Mouse (Mus musculus) lung, postnatal 14 days (tissue): Measurements from ENCODE around the gene 2610001J05Rik.
A peak's percentile ranks its signal among the peaks of the same experiment; 100 is the strongest.
"Not testable (repeated sequence)": the region's sequence is repeated elsewhere in the genome, so short reads cannot be mapped to it uniquely, and the experiment has no call there.

Experiments used
- DNase-seq: peaks from one replicate; pipeline ENCODE4 v3.0.0; 2021

Gene 2610001J05Rik

DNA sequence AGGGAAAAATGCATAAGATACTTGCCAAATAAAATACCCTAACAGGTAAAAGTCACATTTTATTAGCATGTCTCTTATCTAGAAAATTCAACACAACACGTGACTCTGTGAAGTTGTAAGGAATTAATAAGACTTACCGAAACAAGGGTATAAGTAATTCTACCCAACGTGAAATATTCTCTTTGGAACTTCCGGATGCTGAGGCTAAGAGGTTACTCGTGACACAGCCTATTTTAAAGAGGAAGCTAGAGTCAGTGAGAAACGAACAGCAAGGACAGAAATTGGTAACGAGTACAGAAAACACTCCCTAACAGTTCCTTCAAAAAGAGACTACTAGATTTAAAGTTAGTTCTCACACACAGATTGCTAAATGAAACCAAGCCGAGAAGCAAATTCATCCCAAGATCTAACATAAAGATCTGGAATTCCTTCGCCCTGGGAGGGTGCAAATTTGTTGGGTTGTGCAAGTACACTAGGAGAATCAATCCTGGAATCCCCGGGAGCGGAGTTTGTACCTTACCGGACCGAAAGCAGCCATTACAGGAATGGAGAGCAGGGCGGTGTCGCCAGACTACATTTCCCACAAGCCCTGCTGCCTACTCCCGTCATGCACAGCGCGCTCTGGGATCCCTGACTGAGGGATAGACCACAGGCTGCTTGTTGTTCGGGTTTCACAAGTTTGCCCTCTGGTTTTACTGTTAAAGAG, at the start of gene 2610001J05Rik:
TSS of gene 2610001J05Rik (minus strand) at position 600 of the 706 bp plus-strand sequence.
- peak; percentile 89 for DNase-seq

DNA sequence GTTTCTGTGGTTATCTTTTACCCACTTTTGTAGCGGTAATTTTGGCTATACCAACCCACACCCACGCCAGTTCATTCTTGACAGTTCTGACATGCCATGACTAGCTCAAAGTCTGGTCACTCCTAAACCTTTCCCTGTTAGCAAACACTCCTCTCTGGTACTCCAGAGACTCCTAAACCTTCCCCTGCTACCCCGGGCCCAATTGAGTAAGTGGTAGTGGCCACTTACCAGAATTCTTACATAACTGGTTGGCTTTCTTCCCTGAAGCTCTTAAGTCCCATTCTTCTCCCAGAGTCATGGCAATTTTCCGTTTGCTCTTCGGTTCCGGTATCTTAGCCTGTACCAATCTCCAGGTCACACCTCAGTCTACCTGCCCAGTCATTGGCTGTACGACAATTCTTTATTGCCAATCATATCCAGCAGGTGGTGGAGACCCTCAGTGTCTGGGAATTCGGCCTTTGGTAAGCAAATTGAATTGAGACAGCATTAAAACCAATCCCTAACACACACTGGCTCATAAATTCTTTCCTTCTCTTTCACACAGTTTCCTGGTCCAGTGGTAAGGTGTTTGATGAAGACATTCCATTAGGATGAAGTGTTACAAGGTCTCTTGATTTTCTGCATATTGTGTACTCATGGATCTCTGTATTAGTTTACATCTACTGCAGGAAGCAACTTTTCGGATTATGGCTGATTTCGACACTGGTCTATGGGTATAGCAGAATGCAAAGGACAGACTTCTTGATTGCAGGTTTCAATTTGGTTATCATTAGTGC, 38.6 kb upstream of the 2610001J05Rik start:
- peak; percentile 52 for DNase-seq

GRCm38 (mm10) chr6:13902941-13903627, 31.8 kb upstream of the 2610001J05Rik start:
- DNase-seq: no peak

GRCm38 (mm10) chr6:13884877-13885592, 13.7 kb upstream of the 2610001J05Rik start:
- no peak for DNase-seq

- no peak for DNase-seq
Observed at GRCm38 (mm10) chr6:13882919-13883318, 11.6 kb upstream of the 2610001J05Rik start.

DNA sequence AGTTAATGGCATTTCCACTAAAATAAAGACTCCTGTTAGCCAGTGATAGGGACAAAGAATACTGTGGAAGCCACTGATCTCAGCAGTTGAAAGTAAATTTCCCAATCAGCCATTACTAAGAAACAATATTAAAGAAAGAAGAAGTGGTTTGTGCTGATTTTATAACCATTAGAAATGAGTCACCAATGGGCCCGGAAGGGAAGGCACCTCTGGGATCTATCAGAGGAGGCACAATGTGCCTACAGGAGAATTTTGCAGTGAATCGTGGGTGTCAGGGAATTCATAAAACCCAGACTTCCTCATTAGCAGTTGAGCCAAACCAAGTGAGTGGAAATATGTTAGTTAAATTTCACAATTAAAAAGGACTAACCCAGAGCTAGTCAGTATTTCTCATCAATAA, 2.6 kb upstream of the 2610001J05Rik start:
- DNase-seq: no peak

DNA sequence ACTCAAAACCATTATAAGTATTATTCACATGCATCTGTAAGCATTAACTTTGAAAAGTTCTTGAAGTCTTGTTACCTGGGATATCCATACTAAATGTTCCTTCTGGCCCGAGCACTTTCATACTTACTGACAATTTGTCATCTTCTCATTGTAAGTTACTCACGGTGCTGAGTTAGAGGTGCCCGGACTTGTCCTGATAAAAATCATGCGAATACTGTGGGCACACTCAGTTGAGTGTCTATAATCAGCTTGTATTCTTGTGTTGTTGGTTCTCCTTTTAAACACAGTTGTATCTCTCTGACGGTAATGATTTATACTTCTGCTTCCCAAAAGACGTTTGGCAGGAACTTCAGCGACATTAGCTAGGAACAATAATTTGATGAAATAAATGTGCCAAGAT, 758 bp upstream of the 2610001J05Rik start:
- DNase-seq: no peak

- DNase-seq: no peak
Observed at GRCm38 (mm10) chr6:13871625-13871958, 274 bp upstream of the 2610001J05Rik start.

GRCm38 (mm10) chr6:13870289-13870741, 1.0 kb downstream of the 2610001J05Rik start:
- DNase-seq: no peak

DNA sequence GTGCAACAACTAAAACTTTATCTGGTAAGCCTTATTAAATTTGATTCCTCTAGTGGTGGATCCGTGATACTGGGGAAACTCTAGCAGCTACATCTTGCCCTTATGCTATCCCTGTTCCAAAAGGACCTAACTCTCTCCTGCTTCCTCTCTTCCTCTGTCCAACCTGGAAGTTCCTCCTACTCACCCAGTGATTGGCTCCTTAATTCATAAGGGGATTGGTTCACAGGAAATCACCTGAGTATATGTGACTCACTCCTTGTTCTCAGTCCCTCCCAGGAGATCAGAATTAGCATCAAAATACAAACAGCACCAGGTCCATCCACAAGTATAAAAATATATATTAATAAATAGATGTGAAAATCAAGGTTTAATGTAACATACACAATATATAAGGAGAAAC, 10.7 kb downstream of the 2610001J05Rik start:
- DNase-seq: no peak

GRCm38 (mm10) chr6:13859877-13860585, 11.3 kb downstream of the 2610001J05Rik start:
- DNase-seq: no peak

DNA sequence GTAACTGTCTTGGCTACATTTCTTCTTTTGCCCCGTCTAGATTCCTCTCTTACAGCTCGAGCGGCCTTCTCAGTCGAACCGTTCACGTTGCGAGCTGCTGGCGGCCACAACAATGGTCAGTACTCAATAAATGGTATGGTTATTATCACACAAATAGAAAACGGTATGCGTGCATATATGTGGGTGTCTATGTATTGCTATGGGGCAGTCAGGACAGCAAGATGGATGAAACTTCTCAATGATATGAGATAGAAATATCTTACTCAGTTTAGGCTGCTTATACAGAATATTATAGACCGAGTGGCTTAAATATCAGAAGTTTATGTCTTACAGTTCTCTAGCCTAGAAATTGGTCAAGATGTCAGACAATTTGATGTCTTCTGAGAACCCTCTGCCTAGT, 17.1 kb downstream of the 2610001J05Rik start:
- no peak for DNase-seq

GRCm38 (mm10) chr6:13853244-13853643, 18.1 kb downstream of the 2610001J05Rik start:
- no peak for DNase-seq

DNA sequence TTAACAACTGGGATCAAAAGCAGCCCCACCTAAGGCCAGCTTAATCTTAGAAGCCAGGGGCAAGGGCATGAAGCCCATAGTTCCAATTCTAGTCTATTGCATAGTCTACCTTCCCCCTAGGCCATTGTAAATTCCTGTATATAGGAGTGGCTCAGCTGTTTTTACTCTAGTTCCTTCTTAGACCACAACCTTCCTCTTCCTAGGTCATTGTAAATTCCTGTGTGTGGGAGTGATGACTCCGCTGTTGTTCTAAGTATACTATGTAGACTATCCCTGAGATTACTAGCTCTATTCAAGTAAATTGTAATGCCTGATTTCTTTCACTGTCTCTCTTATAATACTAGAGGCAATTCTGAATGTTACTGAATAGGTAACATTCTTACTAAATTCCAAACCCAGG, 25.3 kb downstream of the 2610001J05Rik start:
- DNase-seq: not testable (repeated sequence)

DNA sequence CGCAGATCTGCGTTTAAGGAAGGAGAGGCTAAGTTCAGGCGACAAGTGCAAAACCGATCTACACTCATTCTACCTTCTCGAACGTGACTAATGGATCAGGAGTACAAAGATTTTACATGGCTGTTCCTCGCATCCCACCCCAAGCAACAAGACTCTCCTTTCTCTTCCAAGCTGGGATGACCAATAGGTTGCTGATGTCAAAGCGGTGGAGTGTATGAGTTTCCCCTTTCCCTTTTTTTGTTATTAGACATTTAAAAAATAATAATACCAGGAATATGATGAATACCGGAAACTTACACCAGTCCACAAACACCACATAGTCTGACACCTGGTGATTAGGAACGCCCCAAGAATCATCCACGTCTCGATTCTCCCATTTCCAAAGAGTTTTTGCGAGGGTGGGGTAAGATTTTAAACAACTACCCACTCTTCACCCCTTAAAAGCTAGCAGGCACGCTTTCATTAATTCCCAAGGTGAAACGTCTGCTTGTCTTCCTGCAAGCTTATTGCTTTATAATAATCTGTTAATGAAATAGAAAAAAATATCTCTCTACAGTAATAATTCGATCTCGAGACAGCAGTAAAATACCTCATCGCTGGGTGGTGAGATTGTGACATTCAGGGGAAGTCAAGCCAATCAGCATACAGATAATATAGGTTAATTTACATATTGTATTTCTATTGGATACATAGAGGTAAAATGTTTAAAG, 31.8 kb downstream of the 2610001J05Rik start, which contains the start of gene Gpr85:
TSS of gene Gpr85 (minus strand) at position 598 of the 710 bp plus-strand sequence.
- DNase-seq: no peak

- peak; percentile 62 for DNase-seq
Observed at GRCm38 (mm10) chr6:13838677-13839344, 32.5 kb downstream of the 2610001J05Rik start.

DNA sequence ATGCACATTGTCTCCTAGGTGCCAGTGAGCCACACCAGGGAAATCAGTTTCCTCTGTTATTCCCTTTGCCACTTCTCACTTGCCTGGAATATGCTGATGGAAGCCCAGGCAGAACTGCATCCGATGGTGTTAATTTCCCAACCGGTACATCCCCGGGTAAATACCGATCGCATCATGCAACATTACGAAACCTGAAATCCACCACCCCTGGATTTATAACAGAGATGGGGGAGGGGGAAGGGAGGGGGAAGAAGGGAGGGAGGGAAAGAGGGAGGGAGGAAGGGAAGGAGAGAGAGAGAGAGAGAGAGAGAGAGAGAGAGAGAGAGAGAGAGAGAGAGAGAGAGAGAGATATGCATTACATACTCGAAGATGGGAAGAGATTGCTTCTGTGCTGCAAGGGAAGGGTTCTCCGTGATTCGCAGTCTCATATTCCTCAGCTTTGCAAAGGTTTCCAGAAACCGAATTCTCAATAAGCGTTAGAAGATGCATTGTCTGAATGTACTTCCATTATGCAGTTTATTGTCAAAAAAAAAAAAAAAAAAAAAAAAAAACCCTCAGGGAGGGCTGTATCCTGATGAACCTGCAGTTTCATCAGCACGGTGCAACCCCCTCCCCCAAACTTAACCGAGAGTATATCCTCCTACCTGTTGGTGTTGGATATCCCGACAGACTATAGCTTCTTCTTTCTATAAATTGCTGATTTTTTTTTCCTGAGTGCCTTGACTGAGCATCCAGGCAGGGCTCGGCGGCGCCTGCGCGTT, 33.2 kb downstream of the 2610001J05Rik start:
- no peak for DNase-seq

DNA sequence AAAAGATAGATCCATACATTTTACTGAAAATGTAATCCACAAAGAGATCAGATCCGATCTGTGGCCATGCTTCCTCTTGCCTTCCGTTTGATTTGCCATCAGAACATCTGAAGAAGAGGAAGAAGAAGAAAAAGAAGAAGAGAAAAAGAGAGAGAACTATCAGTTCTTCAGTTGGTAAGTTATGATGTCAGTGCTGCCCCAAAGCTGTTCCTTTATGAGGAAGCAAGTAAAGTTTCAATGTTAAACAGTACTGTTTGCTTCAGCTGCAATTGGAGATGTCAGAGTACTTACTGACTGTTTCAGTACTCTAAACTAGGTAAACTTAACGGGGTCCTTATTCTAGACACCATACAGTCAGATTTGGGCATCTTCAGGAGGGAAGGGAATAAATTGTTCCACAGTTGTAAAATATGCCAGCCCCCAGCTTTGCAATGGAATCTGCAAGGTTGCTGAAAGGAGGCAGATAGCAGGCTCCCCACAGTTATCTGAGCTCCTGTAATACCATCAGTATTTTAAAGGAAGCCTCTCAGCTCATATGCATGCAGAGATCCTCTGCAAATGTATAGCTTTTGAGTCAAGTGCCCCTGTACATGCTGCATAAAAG, 34.2 kb downstream of the 2610001J05Rik start:
- DNase-seq: no peak
